Mouse (Mus musculus): ENCODE results near the gene Rab17. TPM values are rescaled to one million over a fixed set of nuclear protein-coding genes. Genes with fewer than 3 reads are reported as not detected.

Gene Rab17
- total RNA-seq, 2 experiments from 2014 or later: not detected

DNA sequence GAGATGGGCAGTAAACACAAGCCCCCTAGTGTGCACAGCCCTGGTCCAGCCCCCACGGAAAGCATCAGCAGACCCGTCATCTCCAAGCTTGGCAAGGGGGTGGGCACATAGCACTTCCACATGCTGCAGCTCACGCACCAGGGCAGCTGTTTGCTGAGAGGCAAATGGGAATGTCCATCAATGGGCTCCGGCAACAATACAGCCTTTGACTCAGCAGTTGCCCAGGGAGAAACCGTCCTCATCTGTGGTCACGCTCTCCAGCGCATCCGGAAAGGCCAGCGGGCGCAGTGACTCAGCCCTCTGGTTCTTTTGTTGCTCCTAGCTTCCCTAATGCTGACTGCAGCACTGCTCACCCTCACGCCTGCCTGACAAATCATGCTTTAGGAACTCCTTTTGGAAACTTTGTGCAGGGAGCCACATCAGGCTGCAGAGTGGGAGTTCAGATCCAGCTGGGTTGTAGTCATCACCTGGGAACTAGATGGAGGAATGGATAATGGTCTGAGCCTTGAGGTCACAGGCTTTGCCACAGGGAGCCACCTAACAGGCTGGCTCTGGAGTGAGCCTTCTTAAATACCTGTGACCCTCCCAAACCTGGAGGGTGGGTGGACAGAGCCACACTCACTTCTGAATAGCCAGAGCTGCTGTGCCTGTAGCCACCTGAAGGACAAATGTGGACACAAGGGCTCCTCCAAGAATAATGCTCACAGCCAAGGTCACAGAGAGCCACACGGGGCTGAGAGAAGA lies 5.6 kb upstream of the Rab17 start:
- DNase-seq: peak; percentile 57
- intact Hi-C loops (cut with DNase I): loop anchor here (5.0 kb wide), 2 partner anchors 47 to 62 kb away; no protein-coding TSS in a partner anchor
- no peak for TF ChIP-seq CTCF (IDR thresholded peaks at IDR 0.05)
- Histone ChIP-seq H3K4me3 (no peak overlapping the region), H3K27ac (peak overlapping the region; percentile 6; the same call in 1 of the 2 replicates)

DNA sequence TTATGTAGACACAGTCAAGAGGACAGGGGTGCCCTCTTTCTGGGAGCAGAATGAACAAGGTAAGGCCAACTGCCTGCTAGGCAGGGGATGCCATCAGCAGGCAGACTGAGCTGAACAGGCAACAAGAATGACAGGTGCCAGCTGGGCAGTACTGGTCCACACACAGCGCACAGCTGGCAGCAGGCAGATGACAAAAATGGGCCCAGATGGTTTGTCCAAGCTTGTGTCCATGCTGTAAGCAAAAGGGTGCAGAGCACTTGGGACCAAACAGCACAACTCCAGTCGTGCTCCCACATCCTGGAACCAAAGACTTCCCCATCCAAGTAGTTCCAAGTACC lies 4.1 kb upstream of the Rab17 start:
- DNase-seq: no peak
- TF ChIP-seq CTCF (IDR thresholded peaks at IDR 0.05): no peak
- Histone ChIP-seq H3K4me3 (no peak overlapping the region), H3K27ac (peak overlapping the region; percentile 48)
- intact Hi-C loops (cut with DNase I): loop anchor here (1.0 to 5.0 kb wide), 6 partner anchors 49 to 265 kb away; partner anchors contain the start of gene Ramp1

DNA sequence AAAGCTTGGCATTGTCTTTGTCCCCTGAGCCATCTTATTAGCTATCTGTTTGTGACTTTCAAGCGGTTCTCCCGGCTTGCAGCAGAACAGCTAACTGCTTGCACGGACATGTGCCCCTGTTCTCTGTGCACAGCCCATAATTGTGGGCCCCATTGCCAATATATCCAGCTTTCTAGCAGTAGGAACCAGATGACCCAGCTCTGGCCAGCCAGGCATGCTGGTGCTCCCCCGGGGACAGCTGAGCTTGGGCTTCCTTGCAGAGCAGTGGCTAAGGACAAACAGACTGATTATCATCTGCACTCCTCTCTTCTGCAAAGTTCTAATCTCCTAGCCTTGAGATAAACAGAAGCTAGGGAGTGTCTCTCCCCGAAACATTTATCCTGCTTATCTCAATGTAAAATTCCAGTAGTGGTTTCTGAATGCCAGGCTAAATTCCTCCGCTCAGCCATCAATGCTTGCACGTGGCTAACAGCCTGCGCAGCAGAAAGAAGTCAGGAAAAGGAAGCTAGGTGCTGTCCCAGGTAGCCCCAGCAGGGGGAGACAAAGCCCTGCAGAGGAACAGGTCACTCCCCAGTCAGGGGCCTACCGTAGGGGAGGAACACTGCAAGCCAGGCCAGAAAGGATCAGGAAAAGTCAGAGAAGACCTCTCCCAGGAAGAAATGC lies 3.6 kb upstream of the Rab17 start:
- no peak overlapping the region for H3K4me3 ChIP-seq
- intact Hi-C loops (cut with DNase I): loop anchor here (1.0 to 5.0 kb wide), 6 partner anchors 49 to 266 kb away; partner anchors contain the start of gene Ramp1
- H3K27ac ChIP-seq: peak overlapping the region; percentile 48
- TF ChIP-seq CTCF (IDR thresholded peaks at IDR 0.05): peak; percentile 100
- peak; percentile 93 for DNase-seq

DNA sequence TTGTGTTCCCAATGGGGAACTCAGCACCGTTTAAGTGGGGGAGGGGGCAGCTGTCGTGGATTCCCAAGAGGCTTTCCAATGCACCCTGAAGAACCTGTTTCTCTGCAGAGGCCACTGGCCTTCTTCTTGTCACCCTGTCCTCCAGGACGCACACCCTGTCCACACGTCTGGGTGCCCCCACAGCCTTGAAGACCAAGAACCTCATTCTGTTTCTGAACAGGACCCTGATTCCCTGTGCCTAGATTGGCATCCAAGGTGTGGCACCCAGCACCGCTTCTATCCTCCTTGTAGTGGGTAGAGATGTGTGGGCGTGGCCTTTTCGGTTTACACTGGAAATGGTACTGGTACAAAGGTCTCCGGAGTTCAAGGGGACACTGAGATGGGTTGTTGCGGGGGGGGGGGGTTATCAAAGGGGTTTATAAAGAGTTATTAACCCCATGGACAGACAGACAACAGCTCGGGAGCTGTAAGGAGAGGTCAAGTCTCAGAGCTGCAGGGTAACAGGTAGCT lies 475 bp upstream of the Rab17 start:
- no peak for TF ChIP-seq CTCF (IDR thresholded peaks at IDR 0.05)
- no peak overlapping the region for H3K27ac ChIP-seq
- no peak overlapping the region for H3K4me3 ChIP-seq
- intact Hi-C loops (cut with DNase I): loop anchor here (5.0 kb wide), 2 partner anchors 52 to 67 kb away; no protein-coding TSS in a partner anchor
- no peak for DNase-seq

DNA sequence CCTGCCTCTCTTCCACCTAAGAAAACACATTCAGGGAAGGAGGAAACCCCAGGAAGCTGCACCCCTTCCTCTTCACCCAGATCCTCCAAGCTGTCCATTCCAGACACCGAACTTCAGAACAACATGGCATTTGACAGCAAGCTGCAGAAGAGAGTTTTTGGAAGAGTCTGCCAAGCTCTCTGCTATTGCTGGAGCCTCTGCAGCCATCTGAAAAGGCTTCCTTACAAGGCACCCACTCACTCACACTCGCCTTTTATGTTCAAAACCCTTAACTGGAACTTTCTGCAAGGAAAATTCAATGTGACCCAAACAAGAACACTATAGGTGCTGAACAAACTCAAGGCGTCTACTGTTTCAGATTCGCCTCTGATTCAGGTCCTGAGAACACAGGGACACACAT lies 812 bp downstream of the Rab17 start:
- no peak overlapping the region for H3K27ac ChIP-seq
- H3K4me3 ChIP-seq: no peak overlapping the region
- intact Hi-C loops (cut with DNase I): no loop called here
- DNase-seq: no peak
- no peak for TF ChIP-seq CTCF (IDR thresholded peaks at IDR 0.05)

DNA sequence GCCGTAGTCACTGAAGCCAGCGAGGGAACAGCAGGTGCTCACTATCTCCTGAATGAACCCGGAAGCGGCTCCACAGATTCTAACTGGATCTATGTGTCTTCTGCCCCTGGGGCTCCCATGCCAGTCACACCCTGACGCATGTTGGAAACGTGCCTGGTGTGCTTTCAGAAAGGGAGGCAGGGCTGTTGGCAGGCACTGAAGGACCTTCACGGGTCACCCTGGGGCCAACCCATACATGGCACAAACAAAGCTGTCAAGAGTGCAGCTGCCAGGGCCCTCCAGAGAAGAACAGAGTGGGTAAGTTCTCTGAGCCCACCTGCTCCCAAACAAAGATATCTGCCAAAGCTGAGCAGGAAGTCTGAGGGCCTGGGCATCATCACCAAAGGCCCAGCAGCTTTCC lies 1.9 kb downstream of the Rab17 start:
- DNase-seq: peak; percentile 56
- no peak overlapping the region for H3K27ac ChIP-seq
- intact Hi-C loops (cut with DNase I): no loop called here
- no peak overlapping the region for H3K4me3 ChIP-seq
- TF ChIP-seq CTCF (IDR thresholded peaks at IDR 0.05): no peak

DNA sequence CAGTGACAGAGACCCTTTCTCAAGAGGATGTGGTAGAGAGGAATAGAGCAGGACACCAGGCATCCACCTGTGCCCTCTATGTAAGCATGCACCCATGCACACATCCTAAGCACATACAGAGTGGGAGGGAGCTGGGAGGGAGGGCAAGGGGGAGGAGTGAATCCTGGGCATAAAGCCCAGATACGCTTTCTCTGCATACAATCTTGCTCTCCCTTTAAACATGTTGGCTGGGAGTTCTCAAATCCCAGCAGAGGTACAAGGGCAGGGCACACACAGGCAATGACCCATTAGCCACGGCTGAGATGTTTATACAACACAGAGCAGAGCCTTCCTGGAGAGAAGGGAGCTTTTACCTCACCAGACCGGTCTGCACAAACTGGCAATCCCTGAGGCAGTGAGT lies 6.5 kb downstream of the Rab17 start:
- no peak for TF ChIP-seq CTCF (IDR thresholded peaks at IDR 0.05)
- DNase-seq: no peak
- intact Hi-C loops (cut with DNase I): no loop called here
- Histone ChIP-seq H3K4me3 (no peak overlapping the region), H3K27ac (no peak overlapping the region)

DNA sequence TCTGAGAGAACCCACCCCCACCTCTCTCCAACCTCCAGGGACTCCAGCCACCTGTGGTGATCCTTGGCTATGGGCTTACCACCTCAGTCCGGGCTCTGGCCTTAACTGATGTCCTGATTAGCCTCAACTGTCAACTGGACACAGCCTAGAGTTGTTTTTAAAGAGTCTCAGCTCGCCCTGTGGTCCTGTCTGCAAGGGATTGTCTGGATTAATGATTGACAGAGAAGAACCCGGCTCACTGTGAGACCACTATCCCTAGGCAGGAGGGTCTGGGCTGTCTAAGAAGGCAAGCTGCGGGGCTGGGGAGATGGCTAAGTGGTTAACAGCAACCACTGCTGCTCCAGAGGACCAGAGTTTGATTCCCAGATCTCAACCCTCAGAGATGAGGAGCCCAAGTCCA lies 6.9 kb downstream of the Rab17 start:
- no peak for TF ChIP-seq CTCF (IDR thresholded peaks at IDR 0.05)
- H3K27ac ChIP-seq: no peak overlapping the region
- intact Hi-C loops (cut with DNase I): no loop called here
- no peak for DNase-seq
- H3K4me3 ChIP-seq: no peak overlapping the region

DNA sequence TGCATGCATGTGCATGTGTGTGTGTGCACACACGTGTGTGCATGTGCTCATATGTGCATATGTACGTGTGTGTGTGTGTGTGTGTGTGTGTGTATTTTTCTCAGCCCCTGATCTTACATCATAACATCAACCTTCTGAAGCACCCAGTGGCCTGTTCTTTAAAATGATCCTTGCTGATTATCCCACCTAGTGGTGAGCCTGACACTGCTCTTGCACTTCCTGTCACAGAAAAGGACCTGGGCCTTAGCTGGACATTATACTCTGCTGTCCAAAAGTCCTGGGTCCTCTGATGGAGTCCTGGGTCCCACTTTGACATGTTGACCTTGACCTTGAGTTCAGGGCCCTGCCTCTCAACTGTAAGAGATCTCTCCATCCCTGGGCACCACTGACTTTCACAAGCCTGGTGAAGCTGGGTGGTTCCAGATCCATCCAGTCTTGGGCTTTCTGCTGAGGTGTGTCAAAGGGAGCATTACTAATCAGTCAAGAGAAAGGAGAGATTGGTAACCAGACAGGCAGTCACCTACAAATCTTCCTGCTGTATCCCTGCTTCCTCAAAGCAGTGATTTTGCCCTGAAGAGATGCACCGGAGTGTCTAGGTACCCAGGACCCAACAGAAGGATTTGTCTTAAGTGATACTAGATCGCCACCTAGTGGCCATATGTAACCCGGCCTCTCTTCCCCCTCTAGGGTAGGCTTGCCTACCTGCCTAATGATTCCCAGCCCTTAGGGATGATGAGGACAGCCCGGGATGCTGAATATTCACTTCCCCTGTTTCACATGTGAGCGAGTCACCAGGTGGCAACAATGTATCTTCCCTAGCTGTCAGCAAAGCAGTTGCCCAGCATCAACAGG lies 13.0 kb downstream of the Rab17 start:
- intact Hi-C loops (cut with DNase I): loop anchor here (1.0 to 5.0 kb wide), 3 partner anchors 28 to 304 kb away; no protein-coding TSS in a partner anchor
- no peak overlapping the region for H3K27ac ChIP-seq
- TF ChIP-seq CTCF (IDR thresholded peaks at IDR 0.05): peak; percentile 93
- H3K4me3 ChIP-seq: no peak overlapping the region
- DNase-seq: peak; percentile 61

DNA sequence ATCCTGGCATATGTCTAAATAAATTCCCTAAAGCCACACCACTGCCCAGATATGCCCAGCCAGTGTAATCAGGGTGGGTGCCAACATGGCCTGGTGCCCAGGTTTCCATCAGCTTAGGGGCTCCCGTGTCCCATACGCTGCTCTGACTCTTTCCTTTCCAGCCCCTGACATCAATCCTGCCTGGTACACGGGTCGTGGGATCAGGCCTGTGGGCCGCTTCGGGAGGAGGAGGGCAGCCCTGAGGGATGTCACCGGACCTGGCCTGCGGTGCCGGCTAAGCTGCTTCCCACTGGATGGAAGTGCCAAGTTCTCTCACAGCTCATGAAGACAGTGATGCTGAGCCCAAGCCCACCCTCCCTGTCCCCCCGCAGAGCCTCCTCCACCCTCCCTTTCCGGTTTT lies 15.8 kb downstream of the Rab17 start:
- intact Hi-C loops (cut with DNase I): no loop called here
- no peak for DNase-seq
- TF ChIP-seq CTCF (IDR thresholded peaks at IDR 0.05): no peak
- H3K27ac ChIP-seq: no peak overlapping the region
- no peak overlapping the region for H3K4me3 ChIP-seq

DNA sequence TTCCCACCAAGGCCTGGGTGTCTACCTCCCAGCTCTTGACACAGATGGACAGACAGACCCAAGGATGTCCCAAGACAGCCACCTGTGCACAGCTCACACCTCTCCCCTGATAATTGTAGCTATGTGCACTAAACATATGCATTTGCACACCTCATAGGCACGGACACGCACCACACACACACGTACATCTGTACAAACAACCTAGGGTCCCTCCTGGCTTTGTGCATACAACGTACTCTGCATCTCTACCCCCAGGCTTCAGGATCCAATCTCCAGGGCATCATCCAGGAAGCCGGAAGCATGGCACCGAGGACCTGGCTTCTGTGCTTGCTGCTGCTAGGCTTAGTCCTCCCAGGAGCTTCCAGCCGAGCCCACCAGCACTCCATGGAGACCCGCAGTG lies 16.7 kb downstream of the Rab17 start, which contains the start of gene Prlh:
TSS of gene Prlh (plus strand) at position 301 of the 400 bp plus-strand sequence.
- DNase-seq: no peak
- TF ChIP-seq CTCF (IDR thresholded peaks at IDR 0.05): no peak
- Histone ChIP-seq H3K4me3 (no peak within 1 kb of the TSS), H3K27ac (no peak within 1 kb of the TSS)
- intact Hi-C loops (cut with DNase I): no loop called here

DNA sequence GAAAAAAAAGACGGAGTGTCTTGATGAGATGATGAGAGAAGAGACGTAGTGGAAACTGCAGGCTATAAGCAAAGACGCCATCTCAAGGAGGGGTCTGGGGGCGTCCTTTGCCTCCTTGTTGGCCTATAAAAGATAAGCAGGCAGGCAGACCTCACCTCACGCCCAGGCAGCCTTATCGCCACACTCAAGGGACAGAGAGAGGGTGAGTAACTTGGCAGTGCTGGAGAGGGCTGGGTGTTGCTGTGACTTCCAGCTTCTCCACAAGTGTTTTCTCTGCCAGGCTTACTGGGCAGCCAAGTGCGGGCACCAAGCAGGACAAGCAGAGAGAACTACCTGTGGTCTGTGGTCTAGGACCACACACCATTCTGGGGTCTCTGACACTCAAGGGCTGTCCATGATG lies 17.8 kb downstream of the Rab17 start:
- intact Hi-C loops (cut with DNase I): no loop called here
- no peak overlapping the region for H3K27ac ChIP-seq
- DNase-seq: no peak
- no peak overlapping the region for H3K4me3 ChIP-seq
- TF ChIP-seq CTCF (IDR thresholded peaks at IDR 0.05): no peak
